Mouse (Mus musculus): ENCODE measurements at regions not wholly inside any gene's neighbourhood (a gene's known extent, or its start where the extent isn't known, plus 50 kb on each side); places are given as distances from the start of the nearest gene placed in this dataset.
A peak's percentile ranks its signal among the peaks of the same experiment; 100 is the strongest.

GRCm38 (mm10) chr5:90077025-90077536 is 146.7 kb downstream of the Cox18 start:
- TF ChIP-seq POLR2A (IDR thresholded peaks at IDR 0.05; ENCODE audit: low read depth, low read length) (no peak), CTCF (IDR thresholded peaks at IDR 0.05; ENCODE audit: borderline replicate concordance, insufficient read depth, low read length) (no peak)
- Histone ChIP-seq H3K4me3 (ENCODE audit: insufficient read depth, low read length) (no peak overlapping the region), H3K27ac (ENCODE audit: insufficient read depth, low read length) (no peak overlapping the region), H3K4me1 (ENCODE audit: control insufficient read depth, insufficient read depth, low read length) (no peaks in the 10 kb centered on the region)

DNA sequence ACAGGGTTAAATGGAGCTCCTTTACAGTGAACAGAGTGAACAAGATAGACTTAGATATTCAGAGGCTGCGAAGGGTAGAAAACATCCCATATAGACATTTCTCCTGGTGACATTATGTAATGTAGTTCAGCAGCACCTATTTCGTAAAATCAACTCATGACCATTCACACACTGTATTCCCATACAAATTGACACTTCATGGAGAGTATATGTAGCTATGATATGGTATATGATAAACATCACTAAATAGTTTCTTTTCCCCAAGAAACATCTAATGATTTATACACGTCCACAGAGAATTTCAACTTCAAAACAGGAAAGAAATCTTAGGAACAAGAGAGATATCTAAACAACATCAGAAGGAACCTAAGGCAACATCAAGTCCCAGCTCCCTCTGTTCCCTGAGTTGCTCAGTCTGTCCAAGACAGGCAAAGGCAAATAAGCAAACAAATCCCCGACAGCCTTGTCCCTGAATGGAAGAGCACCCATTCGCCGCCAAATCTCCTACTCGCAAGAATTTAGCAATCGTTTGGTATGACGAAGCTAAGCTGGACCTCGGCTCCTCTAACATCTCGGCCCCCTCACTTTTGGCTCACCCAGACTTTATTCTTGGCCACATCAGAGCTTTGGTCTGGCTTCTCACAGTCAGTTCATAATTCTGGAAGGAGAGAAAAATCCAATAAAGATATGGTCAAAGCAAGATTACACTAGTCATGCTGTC is 148.0 kb downstream of the Cox18 start:
- H3K27ac ChIP-seq (ENCODE audit: insufficient read depth, low read length): no peak overlapping the region
- H3K4me3 ChIP-seq (ENCODE audit: insufficient read depth, low read length): no peak overlapping the region
- TF ChIP-seq CTCF (IDR thresholded peaks at IDR 0.05; ENCODE audit: borderline replicate concordance, insufficient read depth, low read length) (no peak), POLR2A (IDR thresholded peaks at IDR 0.05; ENCODE audit: low read depth, low read length) (no peak)
- no peaks in the 10 kb centered on the region for H3K4me1 ChIP-seq (ENCODE audit: control insufficient read depth, insufficient read depth, low read length)

DNA sequence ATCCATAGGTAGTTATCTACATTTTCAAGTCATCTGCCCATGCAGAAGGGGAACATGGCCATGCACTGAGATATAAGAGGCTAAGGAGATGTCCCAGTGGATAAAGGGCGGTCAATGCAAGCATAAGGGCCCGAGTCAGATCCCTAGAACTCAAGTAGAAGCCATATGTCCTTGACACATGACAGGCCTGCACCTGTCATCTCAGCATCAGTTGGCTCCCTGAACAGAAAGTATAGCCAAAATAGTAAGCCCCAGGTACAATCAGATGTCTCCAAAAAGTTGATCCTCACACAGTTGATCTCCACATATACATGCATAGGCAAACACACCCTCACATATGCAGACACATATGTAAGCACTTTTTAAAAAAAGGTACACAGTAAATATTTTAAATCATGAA is 152.0 kb downstream of the Cox18 start:
- TF ChIP-seq CTCF (IDR thresholded peaks at IDR 0.05; ENCODE audit: borderline replicate concordance, insufficient read depth, low read length): no peak
- no peak for TF ChIP-seq POLR2A (IDR thresholded peaks at IDR 0.05; ENCODE audit: low read depth, low read length)
- H3K4me3 ChIP-seq (ENCODE audit: insufficient read depth, low read length): no peak overlapping the region
- no peaks in the 10 kb centered on the region for H3K4me1 ChIP-seq (ENCODE audit: control insufficient read depth, insufficient read depth, low read length)
- H3K27ac ChIP-seq (ENCODE audit: insufficient read depth, low read length): no peak overlapping the region

GRCm38 (mm10) chr5:90068601-90069000 is 155.2 kb downstream of the Cox18 start:
- Histone ChIP-seq H3K4me3 (ENCODE audit: insufficient read depth, low read length) (no peak overlapping the region), H3K27ac (ENCODE audit: insufficient read depth, low read length) (no peak overlapping the region), H3K4me1 (ENCODE audit: control insufficient read depth, insufficient read depth, low read length) (no peaks in the 10 kb centered on the region)
- TF ChIP-seq POLR2A (IDR thresholded peaks at IDR 0.05; ENCODE audit: low read depth, low read length) (no peak), CTCF (IDR thresholded peaks at IDR 0.05; ENCODE audit: borderline replicate concordance, insufficient read depth, low read length) (no peak)

DNA sequence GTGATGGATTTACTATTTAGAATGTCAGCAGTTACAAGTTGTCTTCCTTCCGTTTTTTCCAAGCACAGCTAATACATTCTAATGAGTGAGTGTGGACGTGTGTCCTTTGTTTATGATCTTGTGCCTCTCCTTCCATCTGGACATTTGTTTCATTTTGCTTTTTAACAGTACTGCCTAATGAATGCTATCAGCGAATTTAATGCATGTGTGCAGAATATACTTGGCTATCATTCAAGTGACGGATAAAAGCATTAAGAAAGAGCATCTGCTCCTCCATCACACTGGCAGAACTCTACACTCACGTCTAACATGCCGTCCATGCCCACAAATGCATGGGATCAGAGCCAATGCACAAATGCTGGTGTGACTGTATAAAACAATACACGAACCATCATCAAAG is 156.0 kb downstream of the Cox18 start:
- Histone ChIP-seq H3K27ac (ENCODE audit: insufficient read depth, low read length) (no peak overlapping the region), H3K4me1 (ENCODE audit: control insufficient read depth, insufficient read depth, low read length) (no peaks in the 10 kb centered on the region), H3K4me3 (ENCODE audit: insufficient read depth, low read length) (no peak overlapping the region)
- TF ChIP-seq CTCF (IDR thresholded peaks at IDR 0.05; ENCODE audit: borderline replicate concordance, insufficient read depth, low read length) (no peak), POLR2A (IDR thresholded peaks at IDR 0.05; ENCODE audit: low read depth, low read length) (no peak)

DNA sequence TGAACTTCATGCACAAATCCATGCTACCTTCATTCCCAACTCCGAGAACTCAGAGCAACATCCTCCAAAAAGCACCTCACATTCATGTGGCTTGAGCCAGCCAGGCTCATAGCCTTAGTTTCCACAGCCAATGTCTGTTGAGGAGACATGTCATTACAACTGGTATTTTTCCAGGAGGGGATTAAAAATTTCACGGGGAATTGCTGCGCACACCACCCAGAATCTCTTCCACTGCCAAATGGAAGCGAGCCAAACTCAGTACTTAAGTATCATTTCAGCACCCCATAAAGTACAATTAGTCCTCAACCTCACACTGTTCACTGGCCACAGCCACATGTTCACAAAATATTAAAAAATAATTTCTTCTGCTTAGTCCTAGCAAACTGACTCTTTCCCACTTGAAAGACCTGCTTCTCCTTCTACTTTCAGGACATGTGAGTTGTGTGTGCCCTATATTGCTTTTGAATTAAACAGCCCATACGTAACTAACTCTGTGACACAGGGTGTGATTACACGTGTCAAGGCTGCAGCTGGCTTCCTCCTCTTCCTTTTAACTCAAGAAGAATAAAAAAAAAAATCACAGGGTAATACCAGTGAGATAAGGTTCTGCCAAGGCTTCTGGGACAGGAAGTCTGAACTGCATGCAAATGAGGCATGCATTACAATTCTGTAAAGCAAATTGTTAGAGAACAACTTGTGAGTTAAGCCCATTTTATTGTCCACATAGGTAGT is 157.8 kb downstream of the Cox18 start:
- no peaks in the 10 kb centered on the region for H3K4me1 ChIP-seq (ENCODE audit: control insufficient read depth, insufficient read depth, low read length)
- no peak overlapping the region for H3K27ac ChIP-seq (ENCODE audit: insufficient read depth, low read length)
- TF ChIP-seq CTCF (IDR thresholded peaks at IDR 0.05; ENCODE audit: borderline replicate concordance, insufficient read depth, low read length): no peak
- no peak for TF ChIP-seq POLR2A (IDR thresholded peaks at IDR 0.05; ENCODE audit: low read depth, low read length)
- H3K4me3 ChIP-seq (ENCODE audit: insufficient read depth, low read length): no peak overlapping the region

GRCm38 (mm10) chr5:90055686-90056085 is 168.1 kb downstream of the Cox18 start:
- TF ChIP-seq POLR2A (IDR thresholded peaks at IDR 0.05; ENCODE audit: low read depth, low read length) (no peak), CTCF (IDR thresholded peaks at IDR 0.05; ENCODE audit: borderline replicate concordance, insufficient read depth, low read length) (peak; percentile 24; the same call in 1 of the 2 replicates)
- Histone ChIP-seq H3K27ac (ENCODE audit: insufficient read depth, low read length) (no peak overlapping the region), H3K4me3 (ENCODE audit: insufficient read depth, low read length) (no peak overlapping the region), H3K4me1 (ENCODE audit: control insufficient read depth, insufficient read depth, low read length) (no peaks in the 10 kb centered on the region)

DNA sequence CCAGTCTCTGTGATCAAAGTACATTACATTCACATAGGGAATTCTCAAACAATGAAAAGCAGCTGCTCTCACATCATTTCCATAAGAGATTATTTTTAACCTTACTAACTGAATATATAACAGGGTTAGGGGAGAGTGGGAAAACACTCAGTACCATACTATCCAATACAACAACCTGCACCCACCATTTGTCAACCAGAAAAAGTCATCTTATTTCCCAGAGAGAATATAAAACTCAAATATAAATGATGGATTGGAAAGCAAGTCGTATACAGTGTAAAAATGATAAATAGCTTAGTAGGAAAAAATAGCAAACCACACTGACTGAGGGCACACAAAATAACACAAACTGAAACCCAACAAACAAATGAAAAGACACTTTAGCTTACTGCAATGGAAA is 169.4 kb upstream of the Adamts3 start:
- Histone ChIP-seq H3K4me1 (ENCODE audit: control insufficient read depth, insufficient read depth, low read length) (no peaks in the 10 kb centered on the region), H3K27ac (ENCODE audit: insufficient read depth, low read length) (no peak overlapping the region), H3K4me3 (ENCODE audit: insufficient read depth, low read length) (no peak overlapping the region)
- no peak for TF ChIP-seq CTCF (IDR thresholded peaks at IDR 0.05; ENCODE audit: borderline replicate concordance, insufficient read depth, low read length)
- TF ChIP-seq POLR2A (IDR thresholded peaks at IDR 0.05; ENCODE audit: low read depth, low read length): no peak

- no peak overlapping the region for H3K27ac ChIP-seq (ENCODE audit: insufficient read depth, low read length)
- TF ChIP-seq POLR2A (IDR thresholded peaks at IDR 0.05; ENCODE audit: low read depth, low read length): no peak
- no peak for TF ChIP-seq CTCF (IDR thresholded peaks at IDR 0.05; ENCODE audit: borderline replicate concordance, insufficient read depth, low read length)
- H3K4me3 ChIP-seq (ENCODE audit: insufficient read depth, low read length): no peak overlapping the region
- no peaks in the 10 kb centered on the region for H3K4me1 ChIP-seq (ENCODE audit: control insufficient read depth, insufficient read depth, low read length)
These were observed 166.7 kb upstream of the Adamts3 start for GRCm38 (mm10) chr5:90049856-90050255.

- TF ChIP-seq POLR2A (IDR thresholded peaks at IDR 0.05; ENCODE audit: low read depth, low read length) (no peak), CTCF (IDR thresholded peaks at IDR 0.05; ENCODE audit: borderline replicate concordance, insufficient read depth, low read length) (no peak)
- Histone ChIP-seq H3K4me3 (ENCODE audit: insufficient read depth, low read length) (no peak overlapping the region), H3K4me1 (ENCODE audit: control insufficient read depth, insufficient read depth, low read length) (no peaks in the 10 kb centered on the region), H3K27ac (ENCODE audit: insufficient read depth, low read length) (no peak overlapping the region)
These were observed 159.6 kb upstream of the Adamts3 start for GRCm38 (mm10) chr5:90042781-90043180.

All from embryonic fibroblast, embryonic 13.5 days (primary cell).